ENCODE assay signal across 8 mouse cellular contexts in the genomic region with DNA sequence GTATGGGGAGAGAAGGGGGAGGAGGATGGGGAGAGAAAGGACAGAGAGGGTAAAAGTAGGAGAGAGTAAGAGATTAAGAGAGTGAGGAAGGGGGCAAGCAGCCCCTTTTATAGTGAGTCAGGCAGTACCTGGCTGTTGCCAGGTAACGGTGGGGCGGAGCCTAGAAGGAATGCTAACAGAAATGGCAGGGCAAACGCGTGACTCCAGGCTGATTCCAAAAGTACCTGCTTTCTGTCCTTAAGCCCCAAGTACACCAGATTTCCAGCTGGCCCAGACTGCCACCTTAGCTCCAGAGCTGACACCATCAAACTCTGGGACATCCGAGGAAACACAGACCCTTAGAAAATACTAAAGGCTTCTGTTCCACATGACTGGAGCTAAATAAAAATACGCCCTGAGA. TPM values are rescaled to one million over a fixed set of nuclear protein-coding genes. Genes with fewer than 3 reads are reported as not detected.
A peak's percentile ranks its signal among the peaks of the same experiment; 100 is the strongest.
DNase-seq lines count a peak whose midpoint lies in the region; ATAC-seq and TF ChIP-seq lines count a peak whose summit lies in the region.

No protein-coding gene starts in this region.

- no peak overlapping the region for H3K4me3 ChIP-seq in heart, embryonic 11.5 days (ENCODE audit: low read depth, low read length)
- no peak overlapping the region; the same call in 1 of the 2 replicates for H3K4me3 ChIP-seq in intestine, embryonic 15.5 days (replicated peaks)
- H3K4me3 ChIP-seq in liver, postnatal 0 days (ENCODE audit: low read depth, low read length): peak overlapping the region; percentile 30
- H3K4me3 ChIP-seq in stomach, postnatal 0 days (ENCODE audit: low read depth, low read length): peak overlapping the region; percentile 24; the same call in 1 of the 2 replicates

- WGBS in heart, embryonic 11.5 days (ENCODE audit: insufficient replicate concordance): 25% methylated on average over 6 of the region's 6 CpGs
- WGBS in intestine, embryonic 15.5 days: 14% methylated on average over 6 of the region's 6 CpGs
- WGBS in liver, postnatal 0 days (ENCODE audit: insufficient replicate concordance): 43% methylated on average over 6 of the region's 6 CpGs
- 19% methylated on average over 6 of the region's 6 CpGs for WGBS in stomach, postnatal 0 days

- H3K9me3 ChIP-seq in heart, embryonic 11.5 days (replicated peaks; ENCODE audit: control insufficient read depth, low read length): no peaks in the 10 kb centered on the region
- H3K9me3 ChIP-seq in intestine, embryonic 15.5 days: no peaks in the 10 kb centered on the region
- no peaks in the 10 kb centered on the region for H3K9me3 ChIP-seq in liver, postnatal 0 days (ENCODE audit: low read length)
- no peaks in the 10 kb centered on the region for H3K9me3 ChIP-seq in stomach, postnatal 0 days (ENCODE audit: control insufficient read depth, low read length)

- no peak overlapping the region for H3K27ac ChIP-seq in heart, embryonic 11.5 days (ENCODE audit: low read depth, low read length)
- peak overlapping the region; percentile 64 for H3K27ac ChIP-seq in intestine, embryonic 15.5 days
- H3K27ac ChIP-seq in liver, postnatal 0 days (ENCODE audit: low read depth): peak overlapping the region; percentile 85
- H3K27ac ChIP-seq in stomach, postnatal 0 days (replicated peaks): peak overlapping the region; percentile 56

- H3K4me1 ChIP-seq in heart, embryonic 11.5 days (ENCODE audit: control insufficient read depth, insufficient read depth, low read length): peaks cover 42% of the 10 kb centered on the region
- H3K4me1 ChIP-seq in intestine, embryonic 15.5 days (replicated peaks): peaks cover 29% of the 10 kb centered on the region
- peaks cover 23% of the 10 kb centered on the region for H3K4me1 ChIP-seq in liver, postnatal 0 days (ENCODE audit: insufficient read depth)
- peaks cover 3% of the 10 kb centered on the region; the same call in 1 of the 2 replicates for H3K4me1 ChIP-seq in stomach, postnatal 0 days (replicated peaks; ENCODE audit: control insufficient read depth, insufficient read depth)

- no peaks in the 10 kb centered on the region for H3K36me3 ChIP-seq in heart, embryonic 11.5 days (ENCODE audit: control insufficient read depth, insufficient read depth, low read length)
- no peaks in the 10 kb centered on the region for H3K36me3 ChIP-seq in intestine, embryonic 15.5 days
- H3K36me3 ChIP-seq in liver, postnatal 0 days (replicated peaks; ENCODE audit: insufficient read depth, low read length): no peaks in the 10 kb centered on the region
- no peaks in the 10 kb centered on the region for H3K36me3 ChIP-seq in stomach, postnatal 0 days (ENCODE audit: control insufficient read depth, insufficient read depth, low read length)

- no peak for ATAC-seq in heart, embryonic 11.5 days (replicated peaks; ENCODE audit: insufficient number of reproducible peaks, low FRiP score, low TSS enrichment)
- ATAC-seq in intestine, embryonic 15.5 days: peak; percentile 65
- ATAC-seq in liver, postnatal 0 days: peak; percentile 52
- ATAC-seq in stomach, postnatal 0 days (ENCODE audit: low FRiP score, low TSS enrichment): 0 out of 2 replicates have a peak, but pooled peaks have one; percentile 20
- ATAC-seq in activated CD4-positive, CD25-positive, alpha-beta regulatory T cell, adult 4 months: no peak

- peak overlapping the region; percentile 27 for H3K4me2 ChIP-seq in heart, embryonic 11.5 days
- peak overlapping the region; percentile 50 for H3K4me2 ChIP-seq in intestine, embryonic 15.5 days (replicated peaks)
- H3K4me2 ChIP-seq in liver, postnatal 0 days (ENCODE audit: low read depth, low read length): peak overlapping the region; percentile 65
- peak overlapping the region; percentile 53 for H3K4me2 ChIP-seq in stomach, postnatal 0 days (replicated peaks; ENCODE audit: low read depth)

- no peak for TF ChIP-seq CTCF in liver, postnatal 0 days (IDR thresholded peaks at IDR 0.05; ENCODE audit: low read depth)
- TF ChIP-seq CTCF in stomach, postnatal 0 days (IDR thresholded peaks at IDR 0.05; ENCODE audit: low read depth): no peak

- H3K27me3 ChIP-seq in heart, embryonic 11.5 days (ENCODE audit: control insufficient read depth, insufficient read depth, low read length): no peaks in the 10 kb centered on the region
- H3K27me3 ChIP-seq in intestine, embryonic 15.5 days (replicated peaks): no peaks in the 10 kb centered on the region
- no peaks in the 10 kb centered on the region for H3K27me3 ChIP-seq in liver, postnatal 0 days (ENCODE audit: insufficient read depth, low read length)
- H3K27me3 ChIP-seq in stomach, postnatal 0 days (ENCODE audit: control insufficient read depth, insufficient read depth, low read length): no peaks in the 10 kb centered on the region

- no peak overlapping the region for H3K9ac ChIP-seq in heart, embryonic 11.5 days (ENCODE audit: low read depth, low read length)
- 0 out of 2 replicates have a peak overlapping the region, but pooled peaks have one; percentile 6 for H3K9ac ChIP-seq in intestine, embryonic 15.5 days
- H3K9ac ChIP-seq in liver, postnatal 0 days (replicated peaks): peak overlapping the region; percentile 38
- H3K9ac ChIP-seq in stomach, postnatal 0 days (ENCODE audit: low read length): no peak overlapping the region; the same call in 1 of the 2 replicates

- no peak for DNase-seq in heart, postnatal 25 days (ENCODE audit: low spot score)
- peak; percentile 41 to 60 for DNase-seq in cerebellum, postnatal 25 days
- DNase-seq in liver, postnatal 0 days: peak; percentile 60
- DNase-seq in stomach, postnatal 0 days (ENCODE audit: low spot score): peak; percentile 77
- no peak for DNase-seq in adrenal gland, postnatal 25 days

- TF ChIP-seq EP300 in liver, postnatal 0 days (IDR thresholded peaks at IDR 0.05; ENCODE audit: low read depth): no peak
- TF ChIP-seq EP300 in stomach, postnatal 0 days (optimal IDR thresholded peaks at IDR 0.05): no peak

- intact Hi-C loops in heart, postnatal 25 days (cut with DNase I): no loop called here

RNA-seq across cellular contexts. Expression of gene Ablim1, which starts 40.0 kb away (rescaled TPM):
- 45.8 and 52.1 TPM in 2 replicates for polyA plus RNA-seq in heart, embryonic 11.5 days (2014; fragmentation: Nextera tagmentation; extraction: Ambion mirVana)
- 100 to 1,000 TPM; 417 to 451 TPM for total RNA-seq in heart, postnatal 25 days (2021)
- 28.0 and 31.2 TPM in 2 replicates for polyA plus RNA-seq in intestine, embryonic 15.5 days (2015; fragmentation: Nextera tagmentation; extraction: Ambion mirVana)
- polyA plus RNA-seq in liver, postnatal 0 days (2015; fragmentation: Nextera tagmentation; extraction: Ambion mirVana): 11.5 and 12.0 TPM in 2 replicates
- 61.8 and 62.0 TPM in 2 replicates for polyA plus RNA-seq in stomach, postnatal 0 days (2015; fragmentation: Nextera tagmentation; extraction: Ambion mirVana)
- polyA plus RNA-seq in activated CD4-positive, CD25-positive, alpha-beta regulatory T cell, adult 4 months (2017; shearing (Covaris generic)): 100 to 1,000 TPM; 268 to 273 TPM
- 32.5 and 35.6 TPM in 2 replicates for total RNA-seq in adrenal gland, postnatal 25 days (2021)

Comparison
In these comparisons a context has a peak if more than half of its experiments do, and no peak if none do; other contexts are left out.
1. ATAC-seq: peak in intestine, embryonic 15.5 days (single experiment), liver, postnatal 0 days (single experiment) and stomach, postnatal 0 days (single experiment); none in heart, embryonic 11.5 days (single experiment) and activated CD4-positive, CD25-positive, alpha-beta regulatory T cell, adult 4 months (single experiment).
2. H3K4me3 ChIP-seq: peak in liver, postnatal 0 days (single experiment) and stomach, postnatal 0 days (single experiment); none in heart, embryonic 11.5 days (single experiment) and intestine, embryonic 15.5 days (single experiment).
3. H3K9ac ChIP-seq: peak in intestine, embryonic 15.5 days (single experiment) and liver, postnatal 0 days (single experiment); none in heart, embryonic 11.5 days (single experiment) and stomach, postnatal 0 days (single experiment).
4. DNase-seq: peak in cerebellum, postnatal 25 days (2 of 2), liver, postnatal 0 days (single experiment) and stomach, postnatal 0 days (single experiment); none in heart, postnatal 25 days (single experiment) and adrenal gland, postnatal 25 days (single experiment).
5. Peak in every context shown above with its lines, with median percentiles within 50 percentile points of each other: H3K4me2 ChIP-seq.